Comparison of ENCODE assay signal across 8 mouse cellular contexts in genomic region chr19:5799566-5800349, GRCm38 (mm10). TPM values are rescaled to one million over a fixed set of nuclear protein-coding genes. Genes with fewer than 3 reads are reported as not detected.
DNase-seq lines count a peak whose midpoint lies in the region; ATAC-seq and TF ChIP-seq lines count a peak whose summit lies in the region.

No protein-coding gene starts in this region.

- no peaks in the 10 kb centered on the region for H3K9me3 ChIP-seq in ES-E14 (ENCODE audit: control insufficient read depth, insufficient read depth, low read depth, low read length)
- H3K9me3 ChIP-seq in forebrain, embryonic 11.5 days (ENCODE audit: control insufficient read depth, low read length) = no peaks in the 10 kb centered on the region
- no peaks in the 10 kb centered on the region for H3K9me3 ChIP-seq in limb, embryonic 10.5 days (replicated peaks)

- H3K4me1 ChIP-seq in ES-E14 (ENCODE audit: control insufficient read depth in 2 of 2, insufficient read depth in 2 of 2, low read length in 2 of 2, poor library complexity in 1 of 2) = no peaks in the 10 kb centered on the region; a peak in 1 of 4 replicates
- peaks cover 33% of the 10 kb centered on the region; the same call in 1 of the 2 replicates for H3K4me1 ChIP-seq in forebrain, embryonic 11.5 days (replicated peaks; ENCODE audit: control insufficient read depth, insufficient read depth, low read length)
- peaks cover 44% of the 10 kb centered on the region for H3K4me1 ChIP-seq in limb, embryonic 10.5 days

- H3K4me3 ChIP-seq in gastrocnemius, adult 2 months = peak overlapping the region; percentile 80
- peak overlapping the region; percentile 51 to 77 for H3K4me3 ChIP-seq in ES-E14 (ENCODE audit: insufficient read depth in 1 of 2, low read depth in 1 of 2, low read length in 2 of 2, poor library complexity in 1 of 2, severe bottlenecking in 1 of 2)
- H3K4me3 ChIP-seq in forebrain, embryonic 11.5 days (ENCODE audit: low read depth, low read length) = peak overlapping the region; percentile 99
- peak overlapping the region; percentile 92 for H3K4me3 ChIP-seq in limb, embryonic 10.5 days

- H3K4me2 ChIP-seq in forebrain, embryonic 11.5 days (ENCODE audit: low read depth, low read length, severe bottlenecking) = peak overlapping the region; percentile 86

- peaks cover 44% of the 10 kb centered on the region for H3K36me3 ChIP-seq in ES-E14 (ENCODE audit: control insufficient read depth, insufficient read depth, low read length, poor library complexity, severe bottlenecking)
- peaks cover 23% of the 10 kb centered on the region for H3K36me3 ChIP-seq in forebrain, embryonic 11.5 days (ENCODE audit: control insufficient read depth, insufficient read depth, low read length)
- H3K36me3 ChIP-seq in limb, embryonic 10.5 days = peaks cover 64% of the 10 kb centered on the region

- intact Hi-C loops in gastrocnemius, adult 2 months (cut with DNase I) = no loop called here

- peak; percentile 62 for DNase-seq in gastrocnemius, adult 2 months
- DNase-seq in gastrocnemius, adult 18-20 months (ENCODE audit: low spot score) = no peak
- DNase-seq in ES-E14 (ENCODE audit: low read depth, low spot score) = no peak
- no peak for DNase-seq in forebrain, embryonic 11.5 days (ENCODE audit: low spot score)
- no peak for DNase-seq in limb, embryonic 10.5 days (ENCODE audit: low spot score)
- DNase-seq in neural tube, embryonic 10.5 days (ENCODE audit: extremely low spot score, low spot score) = peak; percentile 57
- DNase-seq in spleen, postnatal 10 days (ENCODE audit: low spot score in 2 of 2) = no peak
- no peak for DNase-seq in thymus, postnatal 36 days

- WGBS in forebrain, embryonic 11.5 days = 4% methylated on average over 10 of the region's 10 CpGs
- WGBS in limb, embryonic 10.5 days = 2% methylated on average over 10 of the region's 10 CpGs

- in situ Hi-C loops in ES-E14 (cut with MboI; ENCODE audit: low sequenced_read_pairs in 2 of 2, unreplicated experiment in 2 of 2) = loop anchor here in 1 of 2 experiments (10.0 kb wide), 1 partner anchor 45 kb away; no protein-coding TSS in a partner anchor

- no peak for ATAC-seq in forebrain, embryonic 11.5 days (replicated peaks; ENCODE audit: low FRiP score)

- TF ChIP-seq CTCF in gastrocnemius, adult 2 months (IDR thresholded peaks at IDR 0.05) = no peak

- peak overlapping the region; percentile 83 for H3K9ac ChIP-seq in ES-E14 (ENCODE audit: insufficient read depth, low read depth, low read length, poor library complexity, severe bottlenecking)
- peak overlapping the region; percentile 99 for H3K9ac ChIP-seq in forebrain, embryonic 11.5 days (ENCODE audit: low read length)

- H3K27ac ChIP-seq in gastrocnemius, adult 2 months = peak overlapping the region; percentile 100
- peak overlapping the region; percentile 72 for H3K27ac ChIP-seq in ES-E14 (ENCODE audit: insufficient read depth, low read depth, low read length, poor library complexity, severe bottlenecking)
- peak overlapping the region; percentile 39 for H3K27ac ChIP-seq in forebrain, embryonic 11.5 days (ENCODE audit: low read depth, low read length)
- H3K27ac ChIP-seq in limb, embryonic 10.5 days = peak overlapping the region; percentile 100

- no peaks in the 10 kb centered on the region for H3K27me3 ChIP-seq in forebrain, embryonic 11.5 days (ENCODE audit: control insufficient read depth, insufficient read depth, low read length)
- no peaks in the 10 kb centered on the region for H3K27me3 ChIP-seq in limb, embryonic 10.5 days (ENCODE audit: low read depth, poor library complexity, severe bottlenecking)

TF ChIP-seq in ES-E14, 5 proteins besides CTCF, POLR2A, EP300 and RAD21:
- no peak for TF ChIP-seq MAFK (IDR thresholded peaks at IDR 0.05; ENCODE audit: insufficient read depth, low read depth, low read length)
- no peak for TF ChIP-seq HCFC1 (IDR thresholded peaks at IDR 0.05; ENCODE audit: borderline replicate concordance, insufficient read depth, low read length)
- TF ChIP-seq CHD2 (IDR thresholded peaks at IDR 0.05; ENCODE audit: low read depth, low read length) = no peak

RNA-seq across cellular contexts. Expression of gene Scyl1, which starts 28.5 kb away (rescaled TPM):
- 10 to 100 TPM; 71.2 to 78.6 TPM for total RNA-seq in gastrocnemius, adult 2 months (2021)
- total RNA-seq in gastrocnemius, adult 18-20 months (2021) = 10 to 100 TPM; 70.6 to 74.4 TPM
- total RNA-seq in ES-E14 (2012; rRNA removed) = 55.6 and 80.8 TPM in 2 replicates
- polyA plus RNA-seq in forebrain, embryonic 11.5 days (2014; fragmentation: Nextera tagmentation; extraction: Ambion mirVana) = 65.2 and 66.3 TPM in 2 replicates
- polyA plus RNA-seq in limb, embryonic 10.5 days (2016; fragmentation: Nextera tagmentation; extraction: Ambion mirVana) = 71.6 and 78.5 TPM in 2 replicates

RNA-seq across cellular contexts. Expression of gene Ltbp3, which starts 59.1 kb away (rescaled TPM):
- 10 to 100 TPM; 32.4 to 44.6 TPM for total RNA-seq in gastrocnemius, adult 2 months (2021)
- 10 to 100 TPM; 41.4 to 45.4 TPM for total RNA-seq in gastrocnemius, adult 18-20 months (2021)
- 7.0 and 7.8 TPM in 2 replicates for total RNA-seq in ES-E14 (2012; rRNA removed)
- 5.0 and 5.5 TPM in 2 replicates for polyA plus RNA-seq in forebrain, embryonic 11.5 days (2014; fragmentation: Nextera tagmentation; extraction: Ambion mirVana)
- polyA plus RNA-seq in limb, embryonic 10.5 days (2016; fragmentation: Nextera tagmentation; extraction: Ambion mirVana) = 2.2 and 3.4 TPM in 2 replicates

Comparison
In these comparisons a context has a peak if more than half of its experiments do, and no peak if none do; other contexts are left out.
1. DNase-seq: peak in gastrocnemius, adult 2 months (single experiment) and neural tube, embryonic 10.5 days (single experiment); none in gastrocnemius, adult 18-20 months (single experiment), ES-E14 (single experiment), forebrain, embryonic 11.5 days (single experiment), limb, embryonic 10.5 days (single experiment), spleen, postnatal 10 days (0 of 2) and thymus, postnatal 36 days (0 of 2).
2. H3K27ac ChIP-seq: peak in every context shown above with its lines; median percentile 100 in gastrocnemius, adult 2 months; 100 in limb, embryonic 10.5 days; 72 in ES-E14; 39 in forebrain, embryonic 11.5 days.
3. Peak in every context shown above with its lines, with median percentiles within 50 percentile points of each other: H3K4me3 ChIP-seq.